Mouse (Mus musculus): Measurements from ENCODE around the gene Paqr8.

DNA sequence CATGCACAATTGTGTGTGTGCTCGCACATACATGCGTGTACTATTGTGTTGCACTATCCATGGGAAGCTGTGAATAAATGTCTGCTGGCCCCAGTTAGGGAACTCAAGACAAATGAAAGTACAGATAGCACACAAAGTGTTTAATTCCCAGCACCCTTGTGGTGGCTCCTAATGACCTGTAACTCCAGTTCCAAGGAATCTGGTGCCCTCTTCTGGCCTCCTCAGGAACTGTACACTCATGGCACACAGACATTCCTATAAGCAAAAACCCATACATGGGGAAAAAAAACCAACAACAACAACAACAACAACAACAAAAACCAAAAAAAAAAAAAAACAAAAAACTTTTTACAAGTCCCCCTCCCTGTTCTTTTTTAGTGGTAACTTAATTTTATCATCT, 52.6 kb downstream of the Paqr8 start:
- TF ChIP-seq CTCF (IDR thresholded peaks at IDR 0.05; ENCODE audit: low read depth) = no peak; the same call in 1 of the 2 replicates
- no peak for TF ChIP-seq EP300 (IDR thresholded peaks at IDR 0.05; ENCODE audit: low read depth)

Measured in heart, postnatal 0 days (tissue).